Mouse (Mus musculus) adipocyte (in vitro differentiated cells): ENCODE data around the gene Slc26a9.

Experiments used
- DNase-seq: peaks from one replicate; pipeline ENCODE4 v3.0.0-alpha.2; 2016; ENCODE audit warnings: low spot score

The Slc26a9 gene

DNA sequence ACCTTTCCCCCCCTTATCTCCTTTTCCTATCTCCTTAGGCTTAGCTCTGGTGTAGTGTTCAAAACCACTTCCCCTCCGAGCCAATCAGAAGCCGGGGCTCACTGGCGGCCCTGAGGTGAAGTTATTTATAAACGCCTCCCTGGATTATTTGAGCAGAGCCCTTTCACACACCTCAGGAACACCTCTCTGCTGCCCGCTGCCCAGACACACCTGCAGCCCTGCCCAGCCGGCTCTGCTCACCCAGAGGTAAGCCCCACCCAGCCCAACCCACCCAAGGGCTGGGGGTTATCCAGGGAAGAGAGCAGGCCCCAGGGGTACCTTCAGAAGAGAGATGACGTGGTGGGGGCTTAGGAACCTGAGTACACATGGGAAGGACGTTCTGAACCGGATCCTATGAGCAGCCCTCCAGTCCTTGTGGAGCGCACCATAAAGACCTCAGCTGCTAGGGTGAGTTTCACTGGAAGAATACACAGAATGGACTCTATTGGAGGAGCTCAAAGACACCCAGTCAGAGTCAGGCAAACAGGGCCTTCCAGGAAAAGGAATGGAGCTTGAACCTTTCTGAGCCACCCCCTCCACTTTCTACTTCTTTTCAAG, at the start of gene Slc26a9:
Slc26a9 (plus strand) TSS at position 155 of the 597 bp plus-strand sequence.
- DNase-seq = no peak

DNA sequence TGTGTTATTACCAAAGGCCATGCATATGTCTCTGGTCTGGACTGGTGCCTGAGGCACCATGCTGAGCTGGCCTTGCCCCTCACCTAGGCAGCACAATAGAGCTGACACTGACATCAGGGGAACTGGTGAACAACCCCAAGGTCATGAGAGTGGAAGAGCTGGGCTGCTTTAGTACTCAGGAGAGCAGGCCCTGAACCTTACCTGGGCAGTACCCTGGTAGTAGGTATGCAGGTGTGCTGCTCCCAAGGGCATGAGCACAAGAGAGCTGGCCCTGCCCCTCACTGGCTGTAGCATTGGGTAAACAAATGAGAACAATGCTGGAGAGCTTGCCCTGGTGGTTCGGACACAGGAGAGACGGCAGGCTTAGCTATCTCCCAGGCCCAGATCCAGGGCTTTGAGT, 48.5 kb upstream of the Slc26a9 start:
- DNase-seq = no peak

DNA sequence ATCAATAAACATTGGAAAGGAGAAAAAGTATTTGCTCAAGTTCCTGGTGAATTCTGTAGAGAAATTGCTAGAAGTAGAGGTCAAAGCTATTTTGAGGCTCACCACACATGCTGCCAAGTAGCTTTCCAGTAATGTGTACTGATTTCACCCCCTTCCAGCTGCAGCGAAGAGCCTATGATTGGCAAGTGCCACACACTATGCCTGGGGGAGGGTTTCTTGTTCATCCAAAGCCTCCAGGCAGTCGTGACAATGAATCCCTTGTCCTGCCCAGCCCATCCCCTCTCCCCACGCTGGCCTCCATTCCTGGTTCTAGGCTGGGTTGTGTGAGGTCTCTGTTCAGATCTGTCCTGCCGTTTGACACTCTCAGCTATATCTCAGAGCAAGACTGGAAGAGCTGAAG, 47.5 kb upstream of the Slc26a9 start:
- DNase-seq = peak; percentile 70

DNA sequence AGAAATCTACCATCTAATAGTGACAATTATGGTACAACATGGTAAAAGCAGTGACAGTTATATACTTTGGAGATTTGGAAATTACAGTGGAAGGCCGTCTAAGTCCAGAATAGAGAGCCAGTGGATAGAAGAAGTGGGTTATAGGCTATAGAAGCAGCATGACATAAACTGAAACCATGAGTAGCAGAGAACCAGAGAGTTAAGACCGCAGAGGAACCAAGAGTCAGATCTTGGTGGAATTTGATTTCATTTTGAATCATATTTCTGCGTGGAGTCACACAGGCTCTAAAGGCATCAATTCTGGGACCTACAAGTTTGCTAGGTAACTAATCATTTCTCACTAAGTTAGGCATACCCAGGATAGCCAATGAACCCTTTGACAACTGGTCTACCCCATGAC, 45.1 kb upstream of the Slc26a9 start:
- DNase-seq = no peak

DNA sequence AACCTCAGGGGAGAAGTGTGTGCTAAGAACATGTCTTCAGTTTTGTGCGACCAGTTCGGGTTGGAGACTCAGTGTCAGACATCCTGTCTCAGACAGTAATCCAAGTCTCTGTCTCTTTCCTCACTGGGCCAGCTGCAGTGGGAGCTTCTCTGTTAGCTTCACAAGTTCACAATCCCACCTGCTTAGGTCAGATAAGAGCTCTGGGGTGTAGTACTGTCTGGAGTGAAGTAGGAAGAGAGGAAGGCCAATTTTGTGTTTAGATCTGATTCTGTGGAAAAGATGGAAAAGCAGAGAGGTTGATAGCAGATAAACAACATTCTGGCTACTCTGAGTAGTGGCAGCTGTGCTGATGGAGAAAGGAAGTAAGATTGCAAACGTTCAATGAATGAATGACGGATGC, 44.2 kb upstream of the Slc26a9 start:
- no peak for DNase-seq

DNA sequence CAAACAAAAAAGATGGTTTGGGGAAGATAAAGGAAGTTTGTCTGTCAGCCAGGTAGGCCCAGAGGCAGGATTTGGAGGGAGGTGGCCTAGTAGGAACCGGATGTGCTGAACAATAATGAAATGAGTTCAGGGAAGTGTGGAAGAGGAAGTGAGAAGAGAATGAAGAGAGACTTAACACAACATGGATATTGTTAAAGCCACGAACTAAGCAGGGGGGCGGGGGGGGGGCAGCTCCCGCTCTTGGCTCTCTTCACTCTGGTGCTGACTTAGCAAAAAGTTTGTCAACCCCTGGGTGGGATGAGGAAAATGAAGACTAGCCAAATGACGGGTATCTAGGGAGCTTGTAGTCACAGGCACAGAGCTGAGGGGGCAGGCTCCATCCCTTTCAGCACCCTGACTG, 43.4 kb upstream of the Slc26a9 start:
- DNase-seq = no peak

DNA sequence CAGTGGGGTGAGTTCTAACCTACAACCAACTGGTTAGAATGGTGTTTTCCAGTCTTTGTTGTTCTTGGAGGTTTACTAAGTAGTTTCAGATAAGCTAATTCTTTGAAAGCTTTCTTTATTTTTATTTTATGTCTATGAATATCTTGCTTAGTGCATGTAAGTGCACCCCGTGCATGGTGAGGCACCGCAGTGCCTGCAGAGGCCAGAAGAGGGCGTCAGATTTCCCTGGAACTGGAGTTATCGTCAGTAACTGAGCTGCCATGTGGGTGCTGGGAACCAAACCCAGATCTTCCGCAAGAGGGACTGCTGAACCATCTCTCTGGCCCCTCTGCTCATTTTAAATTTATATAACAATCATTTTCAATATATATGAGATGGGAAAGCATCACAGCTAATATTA, 42.4 kb upstream of the Slc26a9 start:
- no peak for DNase-seq

DNA sequence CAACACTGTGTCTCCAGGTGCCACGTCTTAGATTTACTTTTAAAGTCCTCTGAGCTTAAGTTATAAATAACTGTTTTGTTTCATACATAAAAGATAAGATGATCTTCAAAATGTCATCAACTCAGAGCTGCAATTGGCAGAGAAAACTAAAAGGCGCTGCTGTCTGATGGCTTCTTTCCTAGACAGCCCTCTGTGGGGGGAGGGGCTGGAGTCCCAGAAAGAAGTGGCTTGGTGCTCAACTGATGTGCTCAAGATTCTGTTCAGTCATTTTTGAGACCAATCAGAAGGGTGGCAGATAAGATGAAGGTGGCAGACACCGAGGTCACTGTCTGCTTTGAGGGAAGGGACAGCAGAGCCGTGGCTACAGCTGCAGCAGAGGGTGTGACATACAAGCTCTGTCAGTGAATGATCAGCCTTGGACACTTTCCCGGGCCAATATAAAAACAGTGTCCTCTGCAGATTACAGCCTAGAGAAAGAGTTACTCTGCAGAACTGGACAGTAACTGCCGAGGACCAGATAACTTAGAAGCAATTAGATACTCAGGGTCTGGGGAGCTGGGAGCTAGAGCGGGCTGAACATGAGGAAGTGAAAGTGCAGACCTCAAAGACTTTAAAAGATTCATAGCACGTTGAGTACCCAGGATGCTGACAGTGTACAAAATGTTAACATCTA, 41.6 kb upstream of the Slc26a9 start:
- DNase-seq = no peak

DNA sequence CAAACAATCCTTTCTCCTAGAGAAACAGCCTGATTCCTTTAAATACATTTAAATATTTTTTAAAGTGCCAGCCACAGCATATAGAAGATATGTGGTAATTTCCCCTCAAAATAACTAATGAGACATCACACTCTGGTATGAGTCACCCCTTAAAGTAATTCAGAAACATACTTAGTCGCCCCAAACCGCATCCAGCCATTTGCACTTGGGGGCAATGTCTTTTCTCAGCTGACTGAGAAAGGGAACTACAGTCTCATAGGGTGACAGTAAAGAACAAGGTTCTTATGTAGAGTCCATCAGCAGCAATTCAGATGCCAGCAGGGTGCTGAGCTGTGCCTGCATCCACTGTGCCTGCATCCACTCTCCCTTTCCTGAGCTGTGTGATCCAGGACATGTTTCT, 40.3 kb upstream of the Slc26a9 start:
- no peak for DNase-seq

DNA sequence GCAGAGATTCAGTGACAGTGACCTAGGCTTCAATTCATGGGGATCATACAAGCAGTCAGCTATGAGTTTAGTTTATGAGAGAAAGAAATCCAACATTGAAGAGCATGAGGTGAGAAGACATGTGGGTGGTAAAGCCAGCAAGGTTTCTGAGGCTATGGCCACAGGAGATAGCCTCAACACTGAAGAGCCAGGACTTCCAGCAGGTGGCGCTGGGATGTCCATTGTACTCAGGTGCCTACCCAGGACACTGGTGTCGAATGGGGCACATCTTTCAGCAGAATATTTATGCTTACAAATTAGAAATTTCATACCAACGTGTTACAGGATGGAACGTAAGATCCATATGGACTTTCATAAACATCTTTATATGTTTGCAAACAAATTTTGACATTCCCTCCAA, 35.5 kb upstream of the Slc26a9 start:
- DNase-seq = peak; percentile 61

DNA sequence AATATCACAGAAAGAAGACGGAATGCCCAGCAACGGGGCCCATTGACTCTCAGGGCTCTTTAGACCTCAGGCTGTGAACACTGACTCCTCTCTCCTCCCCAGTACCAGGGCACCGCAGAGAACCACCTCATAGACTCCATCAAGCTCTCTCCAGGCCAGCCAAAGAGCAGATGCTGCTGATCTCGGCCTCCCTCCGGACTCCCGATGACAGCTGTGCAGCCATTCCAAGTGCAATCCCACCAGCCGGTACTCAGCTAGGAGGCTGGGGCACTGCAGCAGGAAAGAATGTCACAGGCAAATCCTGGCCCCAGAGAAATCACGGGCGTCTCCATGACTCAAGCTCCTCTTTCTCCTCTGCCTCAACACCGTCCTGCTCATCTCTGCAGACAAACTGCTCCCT, 32.3 kb upstream of the Slc26a9 start:
- DNase-seq = no peak

DNA sequence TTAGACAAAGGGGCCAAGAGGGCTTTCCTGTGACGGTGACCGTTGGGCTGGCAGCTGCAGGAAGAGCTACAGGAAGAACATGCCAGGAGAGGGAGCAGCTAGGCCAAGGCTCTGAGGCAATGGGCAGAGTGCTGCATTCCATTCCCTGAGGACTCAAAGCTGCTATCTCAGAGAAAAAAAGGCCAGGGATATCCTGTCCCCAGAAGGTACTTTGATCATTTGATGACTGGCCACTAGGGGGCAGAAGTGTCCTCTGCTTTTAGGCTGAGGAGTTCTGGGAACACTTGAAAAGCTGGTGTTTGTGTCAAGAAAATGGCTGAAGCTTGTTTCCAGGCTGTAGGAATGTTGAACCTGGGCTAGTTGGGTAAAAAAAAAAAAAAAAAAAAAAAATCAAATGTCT, 31.4 kb upstream of the Slc26a9 start:
- peak; percentile 90 for DNase-seq

DNA sequence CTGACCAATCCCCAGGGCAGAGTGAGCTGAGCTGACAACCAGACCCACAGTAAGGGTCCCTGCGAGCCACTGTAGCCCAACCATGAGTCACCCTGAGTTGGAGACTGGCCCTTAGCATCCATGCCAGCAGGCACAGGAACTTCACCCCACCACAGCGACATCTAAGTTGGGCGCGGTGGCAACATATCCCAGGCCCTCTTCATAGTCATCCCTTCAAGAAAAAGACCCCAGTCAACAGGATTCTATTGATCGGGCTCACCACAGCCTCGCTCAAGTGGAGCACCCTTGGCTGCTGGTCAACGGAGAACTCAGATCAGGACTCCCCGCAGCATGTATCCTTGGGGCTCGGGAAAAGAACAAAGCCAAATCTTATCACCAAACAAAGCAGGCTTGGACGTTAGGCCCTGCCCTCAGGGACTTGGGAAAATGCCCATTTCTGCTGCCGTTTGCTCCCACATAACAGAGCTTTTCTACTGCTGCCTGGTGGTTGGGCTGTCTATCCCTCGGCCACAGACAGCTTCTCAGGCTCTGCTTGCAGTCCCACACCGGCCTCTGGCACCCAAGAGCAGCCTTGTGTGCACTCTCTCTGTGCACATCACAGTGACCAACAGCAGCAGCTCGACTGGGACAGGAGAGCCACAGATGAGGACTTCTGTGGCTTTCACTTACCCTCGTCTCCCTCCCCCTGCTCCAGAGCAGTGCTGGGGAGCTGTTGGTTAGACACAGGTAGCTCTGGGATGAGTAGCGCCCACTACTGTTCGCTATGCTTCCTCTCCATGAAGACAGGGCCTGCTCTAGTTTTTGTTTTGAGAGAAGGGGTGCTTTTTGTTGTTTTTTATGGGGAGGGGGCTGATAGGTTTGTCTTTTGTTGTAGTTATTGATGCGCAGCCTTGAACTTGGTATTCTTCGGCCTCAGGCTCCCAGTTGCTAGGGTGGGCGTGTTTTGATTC, 29.2 kb upstream of the Slc26a9 start:
- no peak for DNase-seq

DNA sequence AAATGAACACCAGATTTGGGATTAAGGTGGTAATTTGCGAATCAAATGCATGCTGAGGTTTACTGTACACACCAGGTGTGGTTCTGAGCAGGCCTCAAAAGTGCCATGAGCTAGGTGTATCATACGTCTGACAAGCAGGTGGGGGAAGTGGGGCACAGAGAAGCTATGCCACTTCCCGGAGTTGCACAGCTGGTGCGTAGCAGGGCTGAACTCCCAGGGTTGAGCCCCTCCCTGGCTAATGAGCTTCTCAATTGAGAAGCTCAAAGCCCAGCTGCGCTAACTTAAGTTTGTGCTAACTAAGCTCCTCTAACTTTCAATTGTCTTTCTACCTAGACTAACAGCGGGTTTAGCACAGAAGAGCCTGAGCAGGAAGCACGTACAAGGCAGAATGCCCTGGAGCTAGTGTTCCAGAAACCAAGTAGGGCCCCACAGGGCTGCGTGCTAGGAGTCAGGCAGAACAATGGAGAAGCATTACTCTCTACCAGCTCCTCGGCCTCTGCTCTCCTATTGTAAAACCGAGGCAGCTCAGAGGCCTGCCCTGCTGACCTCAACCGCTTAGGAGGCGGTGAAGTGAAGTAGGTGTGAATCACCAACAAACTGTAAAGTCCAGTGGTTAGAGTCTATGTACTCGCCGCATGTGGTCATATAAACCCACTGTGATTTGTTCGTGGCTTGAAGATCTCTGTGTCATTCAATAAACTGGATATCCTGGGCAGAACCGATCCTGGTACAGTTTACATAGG, 24.7 kb upstream of the Slc26a9 start:
- no peak for DNase-seq

DNA sequence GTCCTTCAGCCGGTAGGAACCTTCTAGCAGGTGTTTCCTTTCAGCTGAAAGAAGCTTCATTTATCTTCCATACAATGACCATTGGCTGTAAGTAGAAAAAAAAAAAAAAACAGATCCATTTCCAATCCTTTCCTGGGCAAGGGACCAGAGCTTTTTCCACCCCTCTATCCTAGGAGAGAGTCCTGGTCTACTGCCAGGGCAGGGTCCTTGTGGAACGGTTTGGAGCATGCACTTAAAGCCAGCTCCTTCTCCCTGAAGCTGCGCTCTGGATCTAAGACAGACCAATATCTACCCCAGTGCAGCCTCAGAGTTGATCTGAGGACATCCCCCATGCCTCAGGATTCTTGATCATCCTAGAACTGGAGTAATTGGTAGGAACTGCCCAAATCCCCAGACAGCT, 21.8 kb upstream of the Slc26a9 start:
- DNase-seq = no peak

DNA sequence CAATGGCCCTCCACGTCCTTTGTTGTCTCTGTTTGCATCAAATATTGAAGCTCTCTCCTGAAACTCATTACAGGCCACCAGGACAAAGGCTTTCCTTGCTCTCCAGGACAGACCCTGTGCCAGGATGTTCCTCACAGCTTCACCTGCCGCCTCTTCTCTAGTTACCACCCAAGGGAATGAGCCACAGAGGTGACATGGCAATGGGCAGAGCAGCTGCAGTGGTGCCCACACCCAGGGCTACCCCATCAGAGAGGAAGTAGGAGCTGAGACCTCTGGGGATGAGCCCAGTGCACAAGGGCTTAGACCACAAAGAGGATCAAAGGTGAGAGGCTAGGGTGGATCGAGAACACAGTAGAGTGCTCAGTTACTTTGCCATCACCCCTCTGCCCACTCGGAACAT, 20.3 kb upstream of the Slc26a9 start:
- no peak for DNase-seq

DNA sequence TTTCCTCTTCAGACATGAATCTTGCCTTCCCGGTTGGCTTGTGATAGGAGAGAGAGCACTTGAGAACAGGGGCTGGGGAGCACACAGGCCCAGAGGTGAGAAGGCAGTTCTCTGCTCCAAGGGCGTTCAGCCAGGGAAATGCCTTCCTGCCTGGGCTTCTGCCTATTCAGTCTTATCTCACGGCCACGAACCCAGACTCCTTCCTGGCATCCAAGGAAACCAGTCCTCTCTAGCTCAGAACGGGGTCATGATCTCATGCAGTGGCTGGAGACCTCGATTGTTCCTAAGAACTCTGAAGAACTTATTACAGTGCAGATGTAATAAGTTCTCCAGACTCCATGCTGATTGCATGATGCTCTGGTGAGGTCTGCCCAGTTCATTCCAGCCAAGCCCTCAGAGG, 17.2 kb upstream of the Slc26a9 start:
- DNase-seq = no peak

DNA sequence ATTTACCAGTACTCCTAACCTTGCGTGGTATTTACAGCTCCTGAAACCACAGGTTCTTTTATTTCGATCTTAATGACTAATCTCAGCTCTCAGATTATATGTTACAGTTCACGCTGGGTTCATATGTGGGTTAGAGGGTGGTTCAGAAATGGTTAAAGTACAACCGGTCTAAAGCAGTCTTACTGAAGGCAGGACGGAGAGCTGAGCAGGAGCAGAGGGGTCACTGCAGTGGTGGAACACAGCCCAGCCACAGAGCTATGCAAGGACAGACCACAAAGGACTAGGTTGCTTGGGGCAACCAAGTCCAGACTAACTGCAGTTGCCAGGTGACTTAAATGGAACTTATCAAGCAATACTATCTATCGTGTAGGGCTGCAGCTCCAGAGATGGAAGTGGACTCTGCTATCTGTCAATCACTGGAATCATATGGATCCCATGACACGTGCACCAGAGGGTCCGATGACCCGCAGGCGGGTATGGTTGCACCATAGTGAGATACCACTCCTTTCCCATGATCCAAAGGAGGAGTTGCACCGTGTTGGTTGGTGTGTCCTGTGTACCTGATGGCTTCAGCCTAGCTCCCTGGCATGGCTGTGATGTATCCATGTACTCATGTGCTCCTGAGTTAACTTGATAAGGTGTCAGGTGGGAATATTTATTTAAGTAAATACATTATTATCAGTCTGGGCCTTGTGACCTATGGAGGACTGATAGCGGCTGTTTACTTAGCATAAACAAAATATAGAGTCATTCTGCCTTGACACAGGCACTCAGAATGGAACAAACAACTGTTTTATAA, 13.0 kb upstream of the Slc26a9 start:
- DNase-seq = no peak

DNA sequence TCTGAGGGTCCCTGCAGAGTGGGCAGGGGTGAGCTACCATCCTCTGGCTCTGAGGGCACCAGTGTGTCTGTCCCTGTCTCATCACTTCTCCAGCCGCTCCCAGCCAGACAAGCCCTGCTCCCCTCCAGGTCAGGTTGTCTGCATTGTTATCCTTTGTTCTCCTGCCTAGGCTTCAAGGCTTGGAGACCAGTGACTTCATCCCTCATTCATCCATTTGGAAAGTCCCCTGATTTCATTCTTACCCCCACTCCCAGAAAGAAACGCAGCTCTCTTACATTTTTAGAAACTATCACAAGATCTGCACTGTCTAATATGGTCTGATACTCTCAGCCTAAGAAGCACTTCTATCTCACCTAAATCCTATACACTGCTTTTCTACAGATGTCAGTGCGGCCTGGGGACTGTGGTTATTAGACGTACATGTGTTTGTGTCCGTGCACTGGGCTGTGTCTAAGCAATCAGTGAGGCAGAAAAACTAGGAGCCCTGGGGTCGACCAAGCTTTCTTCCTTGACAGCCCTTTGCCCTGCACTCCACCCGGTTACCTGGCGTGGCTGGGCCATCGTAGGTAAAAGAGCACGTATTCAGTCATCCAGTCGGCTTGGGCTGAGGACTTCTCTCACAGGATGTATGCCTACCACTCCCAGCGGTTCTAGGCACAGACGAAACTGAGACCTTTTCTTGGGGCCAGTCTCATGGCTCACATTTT, 10.2 kb upstream of the Slc26a9 start:
- DNase-seq = no peak

DNA sequence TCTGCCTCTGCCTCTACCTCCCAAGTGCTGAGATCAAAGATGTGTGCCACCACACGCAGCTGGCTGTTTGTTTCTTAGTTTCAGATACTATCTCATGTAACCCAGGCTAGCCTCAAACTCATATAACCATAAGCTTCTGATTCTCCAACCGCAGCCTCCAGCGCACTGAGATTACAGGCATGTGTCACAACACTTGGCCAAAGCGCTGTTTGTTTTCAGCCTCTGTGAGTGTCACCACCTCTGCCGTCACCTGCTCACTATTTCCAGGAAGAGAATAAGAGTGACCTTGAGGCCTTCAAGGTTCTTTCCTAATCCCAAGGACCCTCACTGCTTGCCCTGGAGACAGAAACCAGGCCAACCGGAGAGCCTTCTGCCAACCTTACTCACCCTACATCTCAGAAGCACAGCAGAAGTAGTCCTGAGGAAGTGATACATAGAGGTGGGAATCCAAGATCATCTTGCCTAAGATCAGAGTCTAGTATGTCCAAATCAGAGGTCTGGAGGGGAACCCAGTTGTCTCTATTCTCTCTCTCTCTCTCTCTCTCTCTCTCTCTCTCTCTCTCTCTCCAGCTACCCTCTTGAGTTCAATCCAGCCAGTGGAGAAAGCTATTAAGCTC, 9.1 kb upstream of the Slc26a9 start:
- DNase-seq = no peak
